Mouse (Mus musculus) MEL (cell line): ENCODE data around the gene Il12rb1. TPM values are rescaled to one million over a fixed set of nuclear protein-coding genes. Genes with fewer than 3 reads are reported as not detected.
A peak's percentile ranks its signal among the peaks of the same experiment; 100 is the strongest.

Source experiments
- DNase-seq: peaks from one replicate; pipeline ENCODE4 v3.0.0; 2011; ENCODE audit warnings: low read depth, low spot score
- H3K27ac ChIP-seq: 2 replicates; pipeline ENCODE4 v1.5.1; 2012; ENCODE audit warnings: low read depth, mild to moderate bottlenecking, control low read depth, low read length, moderate library complexity; ENCODE audit not compliant: control insufficient read depth
- H3K27me3 ChIP-seq, 2 experiments: fragments of 150-350 bp in 1 of 2; sonication (generic) in 1 of 2; 2 replicates each; pipeline ENCODE4 v1.6.1; 2012; ENCODE audit warnings: low read length in 2 of 2, mild to moderate bottlenecking in 2 of 2, improper control_type of control experiment in 1 of 2, moderate library complexity in 1 of 2; ENCODE audit not compliant: insufficient read depth in 2 of 2, control insufficient read depth in 1 of 2
- H3K36me3 ChIP-seq, 2 experiments: 2 replicates each; pipeline ENCODE4 v1.6.1; 2012 to 2014; ENCODE audit warnings: low read length in 2 of 2, improper control_type of control experiment in 1 of 2, inconsistent platforms in 1 of 2, mild to moderate bottlenecking in 1 of 2; ENCODE audit not compliant: insufficient read depth in 2 of 2, control insufficient read depth in 1 of 2
- H3K4me1 ChIP-seq, 2 experiments: fragments of 150-350 bp in 1 of 2; sonication (generic) in 1 of 2; 2 replicates each; pipeline ENCODE4 v1.6.1; 2012; ENCODE audit warnings: low read length in 2 of 2, improper control_type of control experiment in 1 of 2, mild to moderate bottlenecking in 1 of 2; ENCODE audit not compliant: insufficient read depth in 2 of 2, control insufficient read depth in 1 of 2
- H3K4me3 ChIP-seq, 2 experiments: fragments of 150-350 bp in 1 of 2; sonication (generic) in 1 of 2; 2 replicates each; pipeline ENCODE4 v1.5.1; 2012; ENCODE audit warnings: low read depth in 2 of 2, low read length in 2 of 2, mild to moderate bottlenecking in 2 of 2, moderate library complexity in 2 of 2, control low read depth in 1 of 2, improper control_type of control experiment in 1 of 2; ENCODE audit not compliant: control insufficient read depth in 1 of 2, insufficient read depth in 1 of 2
- H3K79me2 ChIP-seq: 2 replicates; pipeline ENCODE4 v1.6.1; 2012; ENCODE audit warnings: mild to moderate bottlenecking, low read length, moderate library complexity; ENCODE audit not compliant: control insufficient read depth, poor library complexity, insufficient read depth
- H3K9ac ChIP-seq: 2 replicates; pipeline ENCODE4 v1.6.1; 2012; ENCODE audit warnings: low read depth, mild to moderate bottlenecking, control low read depth, low read length, moderate library complexity; ENCODE audit not compliant: control insufficient read depth, poor library complexity, severe bottlenecking
- H3K9me3 ChIP-seq: fragments of 150-350 bp; sonication (generic); replicated peaks from 2 replicates; pipeline ENCODE4 v1.6.1; 2012; ENCODE audit warnings: mild to moderate bottlenecking, low read length, improper control_type of control experiment, moderate library complexity; ENCODE audit not compliant: insufficient read depth
- BHLHE40 ChIP-seq: IDR thresholded peaks from 2 replicates; pipeline ENCODE4 v1.6.1; 2012; ENCODE audit warnings: low read depth, mild to moderate bottlenecking, inconsistent platforms, low read length, improper control_type of control experiment, borderline replicate concordance
- CHD1 ChIP-seq: IDR thresholded peaks from 2 replicates; pipeline ENCODE4 v1.6.1; 2012; ENCODE audit warnings: low read depth, mild to moderate bottlenecking, inconsistent platforms, low read length, improper control_type of control experiment
- CTCF ChIP-seq, 3 experiments: IDR thresholded peaks in 2 of 3; conservative IDR thresholded peaks in 1 of 3; 2 replicates each; pipeline ENCODE4 v1.5.1; 2011 to 2012; ENCODE audit warnings: low read length in 3 of 3, low read depth in 2 of 3, mild to moderate bottlenecking in 2 of 3, improper control_type of control experiment in 1 of 3, inconsistent platforms in 1 of 3, mixed read lengths in 1 of 3, moderate library complexity in 1 of 3; ENCODE audit not compliant: control insufficient read depth in 1 of 3, insufficient read depth in 1 of 3, poor library complexity in 1 of 3, severe bottlenecking in 1 of 3
- E2F4 ChIP-seq: IDR thresholded peaks from 2 replicates; pipeline ENCODE4 v1.6.1; 2011; ENCODE audit warnings: low read depth, low read length, improper control_type of control experiment, borderline replicate concordance
- ELF1 ChIP-seq: IDR thresholded peaks from 2 replicates; pipeline ENCODE4 v1.6.1; 2014; ENCODE audit warnings: low read depth, mild to moderate bottlenecking, inconsistent platforms, low read length, improper control_type of control experiment, moderate library complexity
- EP300 ChIP-seq, 2 experiments: IDR thresholded peaks; 2 replicates each; pipeline ENCODE4 v1.6.1; 2011; ENCODE audit warnings: improper control_type of control experiment in 2 of 2, low read length in 2 of 2, low read depth in 1 of 2, mild to moderate bottlenecking in 1 of 2
- HCFC1 ChIP-seq: IDR thresholded peaks from 2 replicates; pipeline ENCODE4 v1.6.1; 2012; ENCODE audit warnings: low read depth, mild to moderate bottlenecking, inconsistent platforms, low read length, improper control_type of control experiment, moderate library complexity
- JUND ChIP-seq: IDR thresholded peaks from 2 replicates; pipeline ENCODE4 v1.6.1; 2011; ENCODE audit warnings: low read depth, mild to moderate bottlenecking, improper control_type of control experiment, low read length
- MAX ChIP-seq: IDR thresholded peaks from 2 replicates; pipeline ENCODE4 v1.6.1; 2011; ENCODE audit warnings: low read length, improper control_type of control experiment
- MXI1 ChIP-seq: IDR thresholded peaks from 2 replicates; pipeline ENCODE4 v1.6.1; 2011; ENCODE audit warnings: mild to moderate bottlenecking, low read depth, low read length, improper control_type of control experiment
- POLR2A ChIP-seq, 2 experiments: IDR thresholded peaks; 2 replicates each; pipeline ENCODE4 v1.6.1; 2011 to 2012; ENCODE audit warnings: low read length in 2 of 2, mild to moderate bottlenecking in 2 of 2, control low read depth in 1 of 2, improper control_type of control experiment in 1 of 2, low read depth in 1 of 2, moderate library complexity in 1 of 2; ENCODE audit not compliant: control insufficient read depth in 1 of 2, insufficient read depth in 1 of 2, poor library complexity in 1 of 2
- POLR2AphosphoS2 ChIP-seq: IDR thresholded peaks from 2 replicates; pipeline ENCODE4 v1.6.1; 2011; ENCODE audit warnings: low read length, improper control_type of control experiment
- RAD21 ChIP-seq: IDR thresholded peaks from 2 replicates; pipeline ENCODE4 v1.6.1; 2011; ENCODE audit warnings: mild to moderate bottlenecking, low read depth, low read length, improper control_type of control experiment
- RCOR1 ChIP-seq: IDR thresholded peaks from 2 replicates; pipeline ENCODE4 v1.6.1; 2012; ENCODE audit warnings: low read depth, mild to moderate bottlenecking, inconsistent platforms, low read length, improper control_type of control experiment
- SMC3 ChIP-seq: IDR thresholded peaks from 2 replicates; pipeline ENCODE4 v1.6.1; 2011; ENCODE audit warnings: low read depth, low read length, improper control_type of control experiment
- TAL1 ChIP-seq: IDR thresholded peaks from 2 replicates; pipeline ENCODE4 v1.6.1; 2012; ENCODE audit warnings: mild to moderate bottlenecking, inconsistent platforms, low read length, moderate library complexity, mixed read lengths
- TCF12 ChIP-seq: IDR thresholded peaks from 2 replicates; pipeline ENCODE4 v1.6.1; 2014; ENCODE audit warnings: low read depth, mild to moderate bottlenecking, inconsistent platforms, low read length, improper control_type of control experiment, moderate library complexity
- UBTF ChIP-seq: IDR thresholded peaks from 2 replicates; pipeline ENCODE4 v1.6.1; 2012; ENCODE audit warnings: low read depth, mild to moderate bottlenecking, inconsistent platforms, low read length, improper control_type of control experiment, moderate library complexity, borderline replicate concordance; ENCODE audit not compliant: insufficient read depth
- USF2 ChIP-seq, 2 experiments: IDR thresholded peaks; 2 replicates each; pipeline ENCODE4 v1.6.1; 2011 to 2012; ENCODE audit warnings: improper control_type of control experiment in 2 of 2, low read length in 2 of 2, borderline replicate concordance in 1 of 2, inconsistent platforms in 1 of 2, low read depth in 1 of 2, mild to moderate bottlenecking in 1 of 2; ENCODE audit not compliant: insufficient read depth in 1 of 2
- ZKSCAN1 ChIP-seq: IDR thresholded peaks from 2 replicates; pipeline ENCODE4 v1.6.1; 2012; ENCODE audit warnings: low read depth, mild to moderate bottlenecking, inconsistent platforms, low read length, improper control_type of control experiment, moderate library complexity
- ZNF384 ChIP-seq: IDR thresholded peaks from 2 replicates; pipeline ENCODE4 v1.6.1; 2012; ENCODE audit warnings: low read depth, mild to moderate bottlenecking, inconsistent platforms, low read length, improper control_type of control experiment
- polyA plus RNA-seq, 2 experiments: library from polyadenylated mRNA; stranded (reverse) in 1 of 2; unstranded in 1 of 2; fragments of >175 nt in 1 of 2; fragments of >200 nt in 1 of 2; gene quantifications; 2 replicates each; pipeline versions ENCODE4 v1.2.1 to v1.2.4; 2012; ENCODE audit warnings: low replicate concordance in 2 of 2, low read depth in 1 of 2; ENCODE audit not compliant: insufficient read length in 2 of 2, insufficient read depth in 1 of 2, missing spikeins in 1 of 2
- total RNA-seq: library from RNA; depleted of rRNA; stranded (reverse); fragments of 300-350 nt; gene quantifications from 2 replicates; pipeline ENCODE4 v1.2.3, GENCODE M21; 2012

Gene Il12rb1
- total and polyA plus RNA-seq, 3 experiments, result 1.2 to 2.2 TPM; not detected in 1

DNA sequence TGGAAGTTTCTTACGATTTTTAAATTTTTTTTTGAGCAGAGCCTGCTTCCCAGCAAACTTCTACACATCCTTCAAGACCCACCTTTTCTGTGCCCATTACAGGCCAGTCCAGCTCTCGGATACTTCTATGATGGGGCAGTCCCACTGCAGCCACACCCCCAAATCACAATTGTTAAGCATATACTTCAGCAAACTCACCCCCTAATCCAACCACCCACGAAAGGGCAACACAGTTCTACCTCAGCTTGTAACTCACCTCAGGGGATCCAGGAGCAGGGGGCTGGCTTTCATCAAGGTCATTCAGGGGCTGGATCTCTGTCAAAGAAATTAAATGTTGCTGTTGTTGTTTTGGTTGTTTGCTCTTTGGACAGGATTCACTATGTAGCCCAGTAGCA lies 21.2 kb upstream of the Il12rb1 start:
- no peak for DNase-seq
- Histone ChIP-seq H3K79me2 (peaks cover 16% of the 10 kb centered on the region), H3K36me3 (peaks cover 0 to 2% of the 10 kb centered on the region in 2 experiments; a peak in 3 of 4 replicates), H3K4me3 (no peak overlapping the region), H3K27me3 (no peaks in the 10 kb centered on the region), H3K9ac (no peak overlapping the region), H3K9me3 (no peaks in the 10 kb centered on the region), H3K27ac (no peak overlapping the region), H3K4me1 (peaks cover 0 to 4% of the 10 kb centered on the region in 2 experiments; a peak in 2 of 4 replicates)
- TF ChIP-seq ZNF384, result no peak
- TF ChIP-seq TCF12, result no peak
- TF ChIP-seq POLR2AphosphoS2, result no peak
- TF ChIP-seq RCOR1, result no peak
- no peak for TF ChIP-seq HCFC1
- TF ChIP-seq TAL1, result no peak
- TF ChIP-seq BHLHE40, result no peak
- TF ChIP-seq MAX, result no peak
- TF ChIP-seq USF2 (IDR thresholded peaks at IDR 0.05; ENCODE audit: borderline replicate concordance in 1 of 2, insufficient read depth in 1 of 2, low read depth in 1 of 2, low read length in 2 of 2), result no peak
- no peak for TF ChIP-seq RAD21
- no peak for TF ChIP-seq JUND
- TF ChIP-seq ELF1, result no peak
- no peak for TF ChIP-seq ZKSCAN1
- no peak for TF ChIP-seq MXI1
- TF ChIP-seq E2F4, result no peak
- no peak for TF ChIP-seq POLR2A (IDR thresholded peaks at IDR 0.05; ENCODE audit: control insufficient read depth in 1 of 2, insufficient read depth in 1 of 2, low read depth in 1 of 2, low read length in 2 of 2, poor library complexity in 1 of 2)
- no peak for TF ChIP-seq EP300 (IDR thresholded peaks at IDR 0.05; ENCODE audit: low read depth in 1 of 2, low read length in 2 of 2)
- TF ChIP-seq SMC3, result no peak
- no peak for TF ChIP-seq CTCF (IDR thresholded peaks at IDR 0.05 in 2 of 3, conservative IDR thresholded peaks at IDR 0.05 in 1 of 3; ENCODE audit: control insufficient read depth in 1 of 3, insufficient read depth in 1 of 3, low read depth in 2 of 3, low read length in 3 of 3, poor library complexity in 1 of 3, severe bottlenecking in 1 of 3)
- TF ChIP-seq CHD1, result no peak

DNA sequence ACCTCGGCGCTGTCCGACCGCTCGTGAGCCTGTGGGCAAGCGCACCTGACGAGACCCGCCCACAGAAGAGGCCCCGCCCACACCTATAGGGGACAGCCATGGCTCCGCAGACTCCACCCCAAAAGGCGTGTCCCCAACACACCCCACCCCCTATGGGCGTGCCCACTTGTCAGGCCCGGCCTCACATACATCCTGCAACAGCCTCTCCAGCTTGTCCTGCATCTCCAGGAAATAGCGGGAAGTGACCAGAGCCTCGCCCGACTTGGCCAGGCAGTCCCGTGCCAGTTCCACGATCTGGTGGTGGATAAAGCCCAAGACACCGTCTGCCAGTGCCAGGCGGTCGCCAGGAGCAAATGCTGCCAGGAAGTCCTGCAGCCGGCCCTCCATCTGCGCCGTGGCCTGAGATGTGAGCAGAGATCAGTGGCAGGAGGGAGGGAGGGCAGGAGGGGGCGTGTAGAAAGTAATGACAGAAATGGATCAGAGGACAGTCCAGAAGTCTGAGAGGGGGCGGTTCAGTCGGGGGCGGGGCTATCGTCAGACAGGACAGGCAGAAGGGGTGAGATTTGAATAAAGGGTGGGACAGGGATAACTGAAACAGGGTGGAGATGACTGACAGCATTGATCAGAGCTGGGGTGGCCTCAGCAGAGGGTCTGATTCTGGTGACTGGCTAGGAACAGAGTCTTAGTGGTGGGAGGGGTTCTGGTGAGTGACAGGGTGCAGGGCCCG lies 20.1 kb upstream of the Il12rb1 start:
- Histone ChIP-seq H3K27ac (no peak overlapping the region), H3K9me3 (no peaks in the 10 kb centered on the region), H3K4me1 (peaks cover 0 to 10% of the 10 kb centered on the region in 2 experiments; a peak in 3 of 4 replicates), H3K27me3 (no peaks in the 10 kb centered on the region), H3K4me3 (no peak overlapping the region), H3K9ac (no peak overlapping the region), H3K79me2 (peaks cover 17% of the 10 kb centered on the region), H3K36me3 (peaks cover 0 to 2% of the 10 kb centered on the region in 2 experiments; a peak in 3 of 4 replicates)
- no peak for TF ChIP-seq UBTF
- DNase-seq, result peak; percentile 37
